Mouse (Mus musculus) CD4-positive, CD25-positive, alpha-beta regulatory T cell, adult 9 weeks (primary cell): ENCODE data around the gene Osr1. TPM values are rescaled to one million over a fixed set of nuclear protein-coding genes. Genes with fewer than 3 reads are reported as not detected.

Source experiments
- polyA plus RNA-seq: library from polyadenylated mRNA; unstranded; fragments of 100-300 nt; shearing (Covaris generic); gene quantifications from one replicate; pipeline ENCODE4 v1.2.1, GENCODE M21; 2017

Osr1 gene
- not detected for polyA plus RNA-seq

DNA sequence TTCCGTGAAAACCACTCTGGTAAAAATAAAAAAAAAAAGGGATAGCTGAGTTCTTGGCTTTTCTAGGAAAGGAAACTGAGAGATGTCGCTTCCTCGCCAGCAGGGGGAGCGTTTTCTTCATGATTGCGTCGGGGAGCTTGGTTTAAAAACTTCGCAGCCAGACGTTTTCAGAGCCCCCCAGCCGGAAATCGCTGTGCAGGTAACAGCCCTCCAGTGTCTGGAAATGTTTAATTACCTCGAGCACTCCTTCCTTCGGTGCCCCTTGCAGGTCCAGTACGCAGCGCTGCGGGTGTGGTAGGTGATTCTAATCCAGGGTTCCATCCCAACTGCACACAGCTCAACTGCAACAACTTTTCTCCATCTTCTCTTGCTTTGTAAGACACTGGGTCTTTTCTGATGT, at the start of gene Osr1:
Osr1 (plus strand) TSS at position 146 of the 400 bp plus-strand sequence.

